9 mouse cellular contexts compared by ENCODE assay signal in the genomic region with DNA sequence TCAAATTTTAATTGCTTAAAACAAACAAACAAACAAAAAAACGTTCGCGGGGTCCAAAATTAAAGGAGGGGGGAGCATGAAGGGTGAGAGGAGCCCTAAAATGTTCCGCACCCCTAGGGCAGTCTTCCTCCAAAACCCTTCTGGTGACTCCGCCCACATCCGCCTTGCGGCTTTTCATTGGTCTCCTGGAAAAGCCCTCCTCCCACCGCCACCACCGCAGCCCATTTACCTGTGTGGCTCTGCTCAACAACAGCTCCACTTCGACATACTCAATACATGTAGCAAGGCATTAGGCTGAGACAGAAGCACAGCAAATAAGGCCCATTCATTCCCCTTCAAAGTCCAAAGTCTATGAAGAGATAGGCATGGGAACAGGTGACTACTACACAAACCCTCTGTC. TPM values are rescaled to one million over a fixed set of nuclear protein-coding genes. Genes with fewer than 3 reads are reported as not detected.
DNase-seq lines count a peak whose midpoint lies in the region; ATAC-seq and TF ChIP-seq lines count a peak whose summit lies in the region.
"Had no signal": no experiment of that assay in that cellular context is flagged by ENCODE, and none has a peak within 500 bp of the region (broad histone marks: within the 10 kb centered on the region; RNA-seq: fewer than 3 reads in every experiment).

No protein-coding gene starts in this region.

- H3K27ac ChIP-seq in hindbrain, embryonic 12.5 days = no peak overlapping the region
- no peak overlapping the region for H3K27ac ChIP-seq in hindbrain, embryonic 11.5 days (ENCODE audit: low read depth, low read length)
- no peak overlapping the region for H3K27ac ChIP-seq in embryonic facial prominence, embryonic 13.5 days
- H3K27ac ChIP-seq in lung, embryonic 15.5 days = no peak overlapping the region
- H3K27ac ChIP-seq in stomach, embryonic 16.5 days (ENCODE audit: low read length) = no peak overlapping the region
- no peak overlapping the region for H3K27ac ChIP-seq in left cerebral cortex, adult 2 months

- ATAC-seq in hindbrain, embryonic 12.5 days (ENCODE audit: low FRiP score) = no peak
- ATAC-seq in hindbrain, embryonic 11.5 days (ENCODE audit: low FRiP score) = no peak
- ATAC-seq in embryonic facial prominence, embryonic 13.5 days (ENCODE audit: insufficient number of reproducible peaks, insufficient read depth, low FRiP score, low TSS enrichment, low read depth) = no peak
- ATAC-seq in lung, embryonic 15.5 days (ENCODE audit: borderline replicate concordance, extremely low read depth, low FRiP score, low TSS enrichment) = no peak
- 0 out of 2 replicates have a peak, but pooled peaks have one; percentile 33 for ATAC-seq in stomach, embryonic 16.5 days (ENCODE audit: insufficient read depth, low FRiP score)

- 13% methylated on average over 10 of the region's 10 CpGs for WGBS in hindbrain, embryonic 12.5 days
- 23% methylated on average over 10 of the region's 10 CpGs for WGBS in hindbrain, embryonic 11.5 days
- WGBS in embryonic facial prominence, embryonic 13.5 days = 26% methylated on average over 10 of the region's 10 CpGs
- 17% methylated on average over 10 of the region's 10 CpGs for WGBS in lung, embryonic 15.5 days
- 18% methylated on average over 10 of the region's 10 CpGs for WGBS in stomach, embryonic 16.5 days

- H3K4me1 ChIP-seq in hindbrain, embryonic 12.5 days = no peaks in the 10 kb centered on the region
- no peaks in the 10 kb centered on the region for H3K4me1 ChIP-seq in hindbrain, embryonic 11.5 days (replicated peaks; ENCODE audit: control insufficient read depth, insufficient read depth, low read length)
- no peaks in the 10 kb centered on the region for H3K4me1 ChIP-seq in embryonic facial prominence, embryonic 13.5 days
- H3K4me1 ChIP-seq in lung, embryonic 15.5 days = no peaks in the 10 kb centered on the region
- H3K4me1 ChIP-seq in stomach, embryonic 16.5 days (ENCODE audit: control insufficient read depth, insufficient read depth, low read length) = no peaks in the 10 kb centered on the region

- H3K4me2 ChIP-seq in hindbrain, embryonic 12.5 days (replicated peaks) = 0 out of 2 replicates have a peak overlapping the region, but pooled peaks have one; percentile 5
- no peak overlapping the region for H3K4me2 ChIP-seq in hindbrain, embryonic 11.5 days (replicated peaks; ENCODE audit: low read depth, low read length)
- H3K4me2 ChIP-seq in embryonic facial prominence, embryonic 13.5 days = peak overlapping the region; percentile 4
- peak overlapping the region; percentile 24 for H3K4me2 ChIP-seq in lung, embryonic 15.5 days
- H3K4me2 ChIP-seq in stomach, embryonic 16.5 days (ENCODE audit: low read depth, low read length) = peak overlapping the region; percentile 32

- no peaks in the 10 kb centered on the region for H3K36me3 ChIP-seq in hindbrain, embryonic 12.5 days
- H3K36me3 ChIP-seq in hindbrain, embryonic 11.5 days (ENCODE audit: control insufficient read depth, insufficient read depth, low read length) = no peaks in the 10 kb centered on the region
- no peaks in the 10 kb centered on the region for H3K36me3 ChIP-seq in embryonic facial prominence, embryonic 13.5 days
- H3K36me3 ChIP-seq in lung, embryonic 15.5 days = no peaks in the 10 kb centered on the region
- H3K36me3 ChIP-seq in stomach, embryonic 16.5 days (ENCODE audit: control insufficient read depth, insufficient read depth, low read length) = no peaks in the 10 kb centered on the region

- no peaks in the 10 kb centered on the region for H3K9me3 ChIP-seq in hindbrain, embryonic 12.5 days (replicated peaks)
- no peaks in the 10 kb centered on the region for H3K9me3 ChIP-seq in hindbrain, embryonic 11.5 days (ENCODE audit: control insufficient read depth, low read length)
- no peaks in the 10 kb centered on the region for H3K9me3 ChIP-seq in embryonic facial prominence, embryonic 13.5 days
- H3K9me3 ChIP-seq in lung, embryonic 15.5 days = no peaks in the 10 kb centered on the region
- H3K9me3 ChIP-seq in stomach, embryonic 16.5 days (replicated peaks; ENCODE audit: control insufficient read depth, low read length) = no peaks in the 10 kb centered on the region

- no peak for TF ChIP-seq CTCF in left cerebral cortex, adult 2 months (IDR thresholded peaks at IDR 0.05)

- no peaks in the 10 kb centered on the region for H3K27me3 ChIP-seq in hindbrain, embryonic 12.5 days
- no peaks in the 10 kb centered on the region for H3K27me3 ChIP-seq in hindbrain, embryonic 11.5 days (ENCODE audit: control insufficient read depth, insufficient read depth, low read length)
- H3K27me3 ChIP-seq in embryonic facial prominence, embryonic 13.5 days = no peaks in the 10 kb centered on the region
- H3K27me3 ChIP-seq in lung, embryonic 15.5 days = no peaks in the 10 kb centered on the region
- H3K27me3 ChIP-seq in stomach, embryonic 16.5 days (ENCODE audit: control insufficient read depth, insufficient read depth, low read length) = no peaks in the 10 kb centered on the region

- H3K9ac ChIP-seq in hindbrain, embryonic 12.5 days = no peak overlapping the region
- no peak overlapping the region for H3K9ac ChIP-seq in hindbrain, embryonic 11.5 days (ENCODE audit: low read depth, low read length)
- no peak overlapping the region for H3K9ac ChIP-seq in embryonic facial prominence, embryonic 13.5 days
- H3K9ac ChIP-seq in lung, embryonic 15.5 days = no peak overlapping the region
- H3K9ac ChIP-seq in stomach, embryonic 16.5 days (ENCODE audit: low read length) = no peak overlapping the region

- no peak overlapping the region for H3K4me3 ChIP-seq in hindbrain, embryonic 12.5 days
- no peak overlapping the region for H3K4me3 ChIP-seq in hindbrain, embryonic 11.5 days (ENCODE audit: low read depth, low read length)
- no peak overlapping the region for H3K4me3 ChIP-seq in embryonic facial prominence, embryonic 13.5 days
- H3K4me3 ChIP-seq in lung, embryonic 15.5 days = no peak overlapping the region
- 0 out of 2 replicates have a peak overlapping the region, but pooled peaks have one; percentile 5 for H3K4me3 ChIP-seq in stomach, embryonic 16.5 days (replicated peaks; ENCODE audit: low read length)
- no peak overlapping the region for H3K4me3 ChIP-seq in left cerebral cortex, adult 2 months

- no peak for DNase-seq in hindbrain, embryonic 11.5 days (ENCODE audit: low spot score)
- DNase-seq in left cerebral cortex, adult 2 months (ENCODE audit: extremely low spot score in 1 of 2, low spot score in 2 of 2) = no peak
- DNase-seq in layer of hippocampus, adult 9-11 months = no peak
- no peak for DNase-seq in layer of hippocampus, postnatal 10 days (ENCODE audit: low spot score in 2 of 2)

- intact Hi-C loops in left cerebral cortex, adult 2 months (cut with DNase I) = no loop called here

RNA-seq across cellular contexts. Expression of gene Aox4, which starts 14.7 kb away (rescaled TPM):
- 0.04 TPM in 1 of 2 replicates, not detected in the other for polyA plus RNA-seq in hindbrain, embryonic 12.5 days (2016; fragmentation: Nextera tagmentation; extraction: Ambion mirVana)
- 0.10 TPM in 1 of 2 replicates, not detected in the other for polyA plus RNA-seq in hindbrain, embryonic 11.5 days (2014; fragmentation: Nextera tagmentation; extraction: Ambion mirVana)
- polyA plus RNA-seq in embryonic facial prominence, embryonic 13.5 days (2015; fragmentation: Nextera tagmentation; extraction: Ambion mirVana) = 1.9 TPM in 2 replicates
- 0.02 TPM in 1 of 2 replicates, not detected in the other for polyA plus RNA-seq in lung, embryonic 15.5 days (2015; fragmentation: Nextera tagmentation; extraction: Ambion mirVana)
- polyA plus RNA-seq in stomach, embryonic 16.5 days (2015; fragmentation: Nextera tagmentation; extraction: Ambion mirVana) = 0.17 and 0.18 TPM in 2 replicates
- 1 to 10 TPM; 4.0 to 5.9 TPM for total RNA-seq in left cerebral cortex, adult 2 months (2021)
- total RNA-seq in layer of hippocampus, postnatal 10 days (2021) = 10 to 100 TPM; 10.1 to 10.9 TPM
- total RNA-seq: liver, adult 2 months had no signal
- polyA plus RNA-seq: liver, adult 2 months had no signal
